Mouse (Mus musculus): ENCODE data around the gene Cxcl15.

DNA sequence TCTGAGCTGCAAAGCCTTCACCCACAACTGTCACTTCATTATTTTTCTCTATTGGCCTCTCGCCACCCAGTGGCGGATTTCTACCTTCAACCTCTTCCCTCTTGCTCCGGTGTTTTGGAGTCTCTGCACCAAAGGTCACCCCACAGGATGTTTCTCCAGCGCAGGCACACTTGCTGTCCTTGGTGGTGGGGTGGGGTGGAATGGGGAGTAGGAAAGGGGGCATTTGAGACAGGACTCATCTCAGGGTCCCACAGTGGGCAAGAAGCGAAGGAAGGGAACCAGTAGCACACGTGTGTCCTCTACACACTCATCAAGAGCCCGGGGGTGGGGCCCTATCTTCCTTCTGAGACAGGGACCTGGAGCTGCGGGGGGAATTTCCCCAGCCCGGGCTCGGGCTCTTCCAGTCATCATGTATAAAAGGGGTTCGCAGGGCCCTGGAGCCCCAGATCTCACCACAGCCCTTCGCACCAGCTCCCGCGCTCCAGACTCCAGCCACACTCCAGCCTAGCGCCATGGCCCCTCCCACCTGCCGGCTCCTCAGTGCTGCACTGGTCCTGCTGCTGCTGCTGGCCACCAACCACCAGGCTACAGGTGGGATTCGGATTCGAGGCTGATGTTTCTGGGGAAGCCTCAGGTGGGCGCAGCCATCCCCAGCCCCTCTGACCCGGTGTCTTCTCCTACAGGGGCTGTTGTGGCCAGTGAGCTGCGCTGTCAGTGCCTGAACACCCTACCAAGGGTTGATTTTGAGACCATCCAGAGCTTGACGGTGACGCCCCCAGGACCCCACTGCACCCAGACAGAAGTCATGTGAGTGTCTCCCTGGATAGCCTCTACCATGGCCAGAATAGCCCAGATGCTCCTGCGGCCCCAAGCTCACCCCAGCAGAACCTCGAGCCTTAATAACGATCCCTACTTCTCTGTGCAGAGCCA lies 8.4 kb upstream of the Cxcl15 start, which contains the start of gene Cxcl3:
- TF ChIP-seq POLR2A (IDR thresholded peaks at IDR 0.05; ENCODE audit: insufficient read length, low read depth): no peak
- TF ChIP-seq USF1 (IDR thresholded peaks at IDR 0.05; ENCODE audit: low read depth): no peak
- TF ChIP-seq SRF (IDR thresholded peaks at IDR 0.05; ENCODE audit: control insufficient read depth, insufficient read length, low read depth): no peak
